Mouse (Mus musculus): ENCODE results near the gene Cnppd1. TPM values are rescaled to one million over a fixed set of nuclear protein-coding genes. Genes with fewer than 3 reads are reported as not detected.

Gene Cnppd1
- polyA plus RNA-seq, 1 experiment from 2014 or later: 48.1 TPM

GRCm38 (mm10) chr1:75140601-75141190, 1.8 kb downstream of the Cnppd1 start:
- Histone ChIP-seq H3K36me3 (replicated peaks) (peaks cover 49% of the 10 kb centered on the region), H3K4me1 (peaks cover 34% of the 10 kb centered on the region), H3K9ac (peak overlapping the region; percentile 93), H3K4me3 (replicated peaks) (peak overlapping the region; percentile 87), H3K9me3 (no peaks in the 10 kb centered on the region), H3K27ac (no peak overlapping the region), H3K4me2 (peak overlapping the region; percentile 95), H3K27me3 (no peaks in the 10 kb centered on the region)
- ATAC-seq (ENCODE audit: low FRiP score): no peak
- 64% methylated on average over 4 of the region's 4 CpGs for WGBS

- Histone ChIP-seq H3K27me3 (0 out of 2 replicates have a peak, but pooled peaks cover 3% of the 10 kb centered on the region), H3K36me3 (replicated peaks) (peaks cover 40% of the 10 kb centered on the region), H3K4me2 (no peak overlapping the region), H3K9ac (no peak overlapping the region), H3K9me3 (no peaks in the 10 kb centered on the region), H3K4me1 (peaks cover 19% of the 10 kb centered on the region), H3K27ac (no peak overlapping the region), H3K4me3 (replicated peaks) (no peak overlapping the region)
- WGBS: 96% methylated on average over 2 of the region's 2 CpGs
- no peak for ATAC-seq (ENCODE audit: low FRiP score)
Measured at GRCm38 (mm10) chr1:75138448-75138847, 4.1 kb downstream of the Cnppd1 start.

- Histone ChIP-seq H3K27me3 (peaks cover 8% of the 10 kb centered on the region; the same call in 1 of the 2 replicates), H3K36me3 (replicated peaks) (peaks cover 40% of the 10 kb centered on the region), H3K4me2 (no peak overlapping the region), H3K9me3 (no peaks in the 10 kb centered on the region), H3K4me1 (peaks cover 17% of the 10 kb centered on the region), H3K27ac (no peak overlapping the region), H3K4me3 (replicated peaks) (no peak overlapping the region), H3K9ac (no peak overlapping the region)
- 90% methylated on average over 3 of the region's 3 CpGs for WGBS
- ATAC-seq (ENCODE audit: low FRiP score): no peak
Measured at GRCm38 (mm10) chr1:75136730-75137129, 5.8 kb downstream of the Cnppd1 start.

- Histone ChIP-seq H3K4me2 (no peak overlapping the region), H3K27ac (no peak overlapping the region), H3K27me3 (peaks cover 8% of the 10 kb centered on the region; the same call in 1 of the 2 replicates), H3K9ac (no peak overlapping the region), H3K9me3 (no peaks in the 10 kb centered on the region), H3K4me1 (peaks cover 16% of the 10 kb centered on the region), H3K36me3 (replicated peaks) (peaks cover 40% of the 10 kb centered on the region), H3K4me3 (replicated peaks) (no peak overlapping the region)
- WGBS: 91% methylated on average over 6 of the region's 6 CpGs
- ATAC-seq (ENCODE audit: low FRiP score): no peak
Measured at GRCm38 (mm10) chr1:75136293-75136692, 6.2 kb downstream of the Cnppd1 start.

- Histone ChIP-seq H3K27ac (no peak within 1 kb of the TSS), H3K9ac (no peak within 1 kb of the TSS), H3K4me2 (no peak within 1 kb of the TSS), H3K36me3 (replicated peaks) (peaks cover 30% of the 10 kb centered on the region), H3K9me3 (no peaks in the 10 kb centered on the region), H3K4me3 (replicated peaks) (no peak within 1 kb of the TSS), H3K27me3 (peaks cover 12% of the 10 kb centered on the region; the same call in 1 of the 2 replicates), H3K4me1 (no peaks in the 10 kb centered on the region)
- ATAC-seq (ENCODE audit: low FRiP score): no peak
- WGBS: 69% methylated on average over 12 of the region's 12 CpGs
Measured at GRCm38 (mm10) chr1:75133421-75134207, 8.9 kb downstream of the Cnppd1 start, which contains the start of gene Slc23a3. Gene Slc23a3, minus strand, starts transcription at chr1:75133890.

GRCm38 (mm10) chr1:75128641-75129040, 13.9 kb downstream of the Cnppd1 start:
- Histone ChIP-seq H3K9me3 (no peaks in the 10 kb centered on the region), H3K36me3 (replicated peaks) (no peaks in the 10 kb centered on the region), H3K4me2 (no peak overlapping the region), H3K4me1 (peaks cover 12% of the 10 kb centered on the region), H3K27ac (no peak overlapping the region), H3K27me3 (peaks cover 10% of the 10 kb centered on the region; the same call in 1 of the 2 replicates), H3K9ac (no peak overlapping the region), H3K4me3 (replicated peaks) (no peak overlapping the region)
- no peak for ATAC-seq (ENCODE audit: low FRiP score)
- WGBS: 79% methylated on average over 3 of the region's 3 CpGs

- Histone ChIP-seq H3K9ac (peak overlapping the region; percentile 64), H3K27me3 (0 out of 2 replicates have a peak, but pooled peaks cover 3% of the 10 kb centered on the region), H3K4me1 (peaks cover 12% of the 10 kb centered on the region), H3K27ac (peak overlapping the region; percentile 95; the same call in 1 of the 2 replicates), H3K9me3 (no peaks in the 10 kb centered on the region), H3K4me2 (peak overlapping the region; percentile 62), H3K4me3 (replicated peaks) (peak overlapping the region; percentile 61), H3K36me3 (replicated peaks) (no peaks in the 10 kb centered on the region)
- no peak for ATAC-seq (ENCODE audit: low FRiP score)
- 39% methylated on average over 5 of the region's 5 CpGs for WGBS
Measured at GRCm38 (mm10) chr1:75125418-75125817, 17.1 kb downstream of the Cnppd1 start.

GRCm38 (mm10) chr1:75124346-75125321, 17.9 kb downstream of the Cnppd1 start, which contains the start of gene Nhej1:
Gene Nhej1, minus strand, starts transcription at chr1:75125200.
- Histone ChIP-seq H3K4me3 (replicated peaks) (peak within 1 kb of the TSS; percentile 61), H3K9me3 (no peaks in the 10 kb centered on the region), H3K27me3 (0 out of 2 replicates have a peak, but pooled peaks cover 3% of the 10 kb centered on the region), H3K9ac (peak within 1 kb of the TSS; percentile 64), H3K36me3 (replicated peaks) (no peaks in the 10 kb centered on the region), H3K4me2 (peak within 1 kb of the TSS; percentile 62), H3K27ac (peak within 1 kb of the TSS; percentile 95), H3K4me1 (peaks cover 12% of the 10 kb centered on the region)
- ATAC-seq (ENCODE audit: low FRiP score): peak; percentile 97
- WGBS: 2% methylated on average over 56 of the region's 56 CpGs

- no peaks in the 10 kb centered on the region for H3K36me3 ChIP-seq (replicated peaks)
- no peaks in the 10 kb centered on the region for H3K9me3 ChIP-seq
- H3K27me3 ChIP-seq: no peaks in the 10 kb centered on the region
- WGBS: 78% methylated on average over 3 of the region's 3 CpGs
- no peak overlapping the region for H3K9ac ChIP-seq
- H3K4me2 ChIP-seq: no peak overlapping the region
- no peak for ATAC-seq (ENCODE audit: low FRiP score)
- no peak overlapping the region for H3K27ac ChIP-seq
- H3K4me1 ChIP-seq: peaks cover 12% of the 10 kb centered on the region
- H3K4me3 ChIP-seq (replicated peaks): no peak overlapping the region
Measured at GRCm38 (mm10) chr1:75122211-75122610, 20.3 kb downstream of the Cnppd1 start.

Data from forebrain, embryonic 12.5 days (tissue).